Mouse (Mus musculus) left cerebral cortex, postnatal 25 days (tissue): ENCODE data around the gene Tnfaip2. TPM values are rescaled to one million over a fixed set of nuclear protein-coding genes. Genes with fewer than 3 reads are reported as not detected.

ENCODE experiments used
- DNase-seq, 2 experiments: peaks; one replicate each; pipeline ENCODE4 v3.0.0; 2022; ENCODE audit warnings: low spot score in 2 of 2, mixed read lengths in 1 of 2
- intact Hi-C: fragments of 180-260 bp; cut with DNase I; formaldehyde crosslinking; loops from one replicate; pipeline ENCODE4 v1.15.1; 2025
- total RNA-seq, 2 experiments: library from RNA; stranded (reverse); gene quantifications; 2 replicates each; pipeline ENCODE4 v1.2.3; 2021

The Tnfaip2 gene
- total RNA-seq, 2 experiments from 2014 or later, result 0.53 to 0.66 TPM

DNA sequence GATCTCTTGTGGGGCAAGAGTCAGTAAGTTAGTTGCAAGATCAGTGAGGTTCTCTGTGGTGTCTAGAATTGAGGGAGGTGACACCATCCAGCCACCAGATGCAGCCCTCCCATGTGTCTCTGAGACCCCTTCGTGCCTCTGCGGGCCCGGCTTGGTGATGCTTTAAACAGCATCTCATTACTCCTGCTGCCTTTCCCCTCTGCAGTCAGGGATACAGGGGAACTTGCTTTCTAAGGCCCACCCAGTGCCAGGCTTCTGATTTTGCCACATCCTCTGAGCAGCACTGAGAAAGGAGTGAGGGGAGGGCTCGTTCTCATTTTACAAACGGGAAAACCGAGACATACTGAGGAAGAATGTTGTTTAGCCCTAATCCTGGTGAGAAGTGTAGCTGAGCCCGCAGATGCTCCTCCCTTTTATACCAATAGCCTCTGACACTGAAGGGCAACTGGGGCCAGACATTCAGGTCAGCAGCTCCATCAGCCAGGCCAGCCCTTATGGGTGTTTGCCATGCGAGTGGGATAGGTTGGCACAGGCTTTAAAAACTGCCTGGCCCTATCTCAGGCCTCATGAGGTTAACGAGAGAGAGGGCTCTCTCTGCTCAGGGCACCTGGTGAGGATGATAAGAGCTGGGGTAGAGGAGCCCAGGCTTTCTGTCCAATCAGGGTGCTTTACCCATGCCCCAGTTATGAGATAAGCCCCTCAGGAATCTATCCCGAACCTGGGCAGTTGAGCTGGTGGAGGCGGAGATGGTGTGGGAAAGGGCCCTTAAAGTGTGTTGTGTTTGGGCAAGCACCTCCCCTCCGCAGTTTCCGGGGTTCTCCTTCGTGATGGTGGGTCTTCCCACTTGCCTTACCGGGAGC, 972 bp downstream of the Tnfaip2 start:
- intact Hi-C loops, result no loop called here
- no peak for DNase-seq

GRCm38 (mm10) chr12:111443921-111444831, 1.9 kb downstream of the Tnfaip2 start:
- intact Hi-C loops, result no loop called here
- no peak for DNase-seq

- intact Hi-C loops, result no loop called here
- no peak for DNase-seq
Observed at GRCm38 (mm10) chr12:111445161-111445889, 3.1 kb downstream of the Tnfaip2 start.

DNA sequence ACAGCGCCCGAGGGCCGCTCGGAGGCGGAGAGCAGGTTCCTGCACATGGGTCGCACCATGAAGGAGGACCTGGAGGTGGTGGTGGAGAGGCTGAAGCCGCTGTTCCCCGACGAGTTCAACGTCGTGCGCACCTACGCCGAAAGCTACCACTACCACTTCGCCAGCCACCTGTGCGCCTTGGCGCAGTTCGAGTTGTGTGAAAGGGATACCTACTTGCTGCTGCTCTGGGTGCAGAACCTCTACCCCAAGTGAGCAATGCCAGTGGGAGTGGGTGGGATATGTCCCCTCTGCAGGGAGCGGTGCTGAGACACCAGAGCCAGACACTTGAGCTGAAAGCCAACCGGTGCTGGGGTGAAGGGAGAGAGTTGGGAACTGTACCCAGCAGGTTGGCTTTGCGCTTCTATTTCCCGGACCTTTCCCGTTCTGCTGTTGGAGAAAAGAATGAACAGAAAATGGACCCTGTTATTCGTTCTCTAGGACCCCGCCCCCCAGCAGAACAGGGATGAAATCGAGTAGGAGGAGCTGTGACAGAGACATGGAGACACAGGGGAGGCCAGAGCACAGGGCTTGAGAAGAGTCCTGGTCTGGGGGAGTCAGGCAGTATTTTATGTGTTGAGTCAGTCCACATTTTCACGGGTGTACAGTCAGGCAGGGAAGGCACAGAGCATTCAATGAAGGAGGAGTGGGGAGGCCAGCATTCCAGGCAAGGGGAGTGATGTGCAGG, 3.8 kb downstream of the Tnfaip2 start:
- DNase-seq, result no peak
- intact Hi-C loops, result no loop called here

- DNase-seq, result no peak
- intact Hi-C loops, result no loop called here
Observed at GRCm38 (mm10) chr12:111446745-111447144, 4.5 kb downstream of the Tnfaip2 start.

- intact Hi-C loops, result no loop called here
- DNase-seq, result no peak
Observed at GRCm38 (mm10) chr12:111447350-111447749, 5.1 kb downstream of the Tnfaip2 start.

GRCm38 (mm10) chr12:111447898-111448760, 5.9 kb downstream of the Tnfaip2 start:
- intact Hi-C loops, result no loop called here
- DNase-seq, result no peak

DNA sequence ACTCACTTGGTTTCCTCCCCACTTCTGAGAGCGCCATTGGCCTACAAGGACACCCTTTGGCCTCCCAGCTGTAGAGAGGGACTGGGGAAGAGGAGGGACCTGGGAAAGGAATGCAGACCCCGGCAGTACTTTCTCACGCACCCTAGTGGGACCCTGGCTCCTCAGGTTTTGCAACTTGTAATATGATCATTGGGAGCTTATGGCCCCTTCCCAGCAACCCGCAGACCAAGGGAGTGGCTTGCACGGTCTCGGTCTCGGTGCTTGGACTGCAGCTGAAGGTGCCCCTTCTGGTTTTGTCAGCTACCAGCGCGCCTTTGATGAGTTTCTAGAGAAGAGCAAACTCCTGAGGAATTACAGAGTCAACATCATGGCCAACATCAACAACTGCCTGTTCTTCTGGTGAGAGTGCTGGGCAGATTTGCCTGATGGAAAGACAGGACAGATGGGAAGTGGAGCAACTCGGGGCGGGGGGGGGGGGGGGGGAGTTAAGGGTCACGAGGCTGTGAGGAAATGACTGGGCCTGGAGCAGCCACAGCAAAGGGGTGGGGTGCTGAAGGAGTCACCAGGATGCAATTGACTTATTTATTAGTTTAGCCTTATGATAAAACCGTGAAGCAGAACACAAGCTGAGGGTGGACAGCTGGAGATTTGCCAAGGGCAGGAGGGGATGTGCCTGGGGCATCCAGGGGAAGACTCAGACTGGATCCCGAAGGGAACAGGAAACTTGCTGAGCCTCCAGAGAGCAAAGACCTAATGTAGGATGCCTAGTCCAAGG, 6.8 kb downstream of the Tnfaip2 start:
- intact Hi-C loops, result no loop called here
- no peak for DNase-seq

GRCm38 (mm10) chr12:111450359-111450758, 8.1 kb downstream of the Tnfaip2 start:
- intact Hi-C loops, result no loop called here
- DNase-seq, result no peak

GRCm38 (mm10) chr12:111451561-111451960, 9.3 kb downstream of the Tnfaip2 start:
- no peak for DNase-seq
- intact Hi-C loops, result no loop called here

GRCm38 (mm10) chr12:111454021-111454420, 11.8 kb downstream of the Tnfaip2 start:
- DNase-seq, result no peak
- intact Hi-C loops, result no loop called here

DNA sequence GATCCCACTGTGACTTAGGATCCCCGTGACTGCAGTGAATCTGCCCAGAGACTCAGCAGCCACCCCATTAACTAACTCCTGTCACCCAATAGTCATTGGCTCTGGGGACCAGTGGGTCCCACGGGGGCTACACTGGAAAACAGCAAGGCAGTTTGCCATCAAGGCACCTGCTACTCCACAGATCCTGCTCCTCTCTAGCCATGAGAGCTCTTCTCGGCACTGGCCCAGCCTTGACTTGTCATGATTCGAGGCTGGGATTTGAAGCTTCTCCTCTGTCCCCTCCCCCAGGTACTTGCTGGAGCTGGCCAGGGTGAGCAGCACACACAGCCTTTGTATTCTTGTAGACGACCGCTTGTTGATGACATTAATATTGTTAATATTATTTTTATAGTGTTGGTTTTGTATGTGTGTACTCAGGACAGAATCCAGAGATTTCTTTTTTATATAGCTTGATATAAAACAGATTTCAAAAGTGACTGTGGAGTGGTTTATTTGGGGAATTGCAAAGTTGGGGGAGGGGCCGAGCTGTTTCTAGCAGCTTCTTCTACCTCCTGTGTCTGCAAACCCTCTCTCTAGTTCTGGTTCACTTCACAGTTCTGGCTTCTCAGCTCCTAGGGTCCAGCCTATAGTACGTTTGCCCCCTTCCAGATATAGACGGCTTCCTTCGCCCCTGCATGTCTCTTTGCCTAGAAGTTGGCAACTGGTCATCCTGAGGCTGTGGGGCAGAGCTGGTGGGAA, 12.4 kb downstream of the Tnfaip2 start:
- intact Hi-C loops, result no loop called here
- DNase-seq, result no peak

GRCm38 (mm10) chr12:111455311-111455846, 13.1 kb downstream of the Tnfaip2 start:
- DNase-seq, result no peak
- intact Hi-C loops, result no loop called here

GRCm38 (mm10) chr12:111455860-111456259, 13.6 kb downstream of the Tnfaip2 start:
- intact Hi-C loops, result no loop called here
- DNase-seq, result no peak

DNA sequence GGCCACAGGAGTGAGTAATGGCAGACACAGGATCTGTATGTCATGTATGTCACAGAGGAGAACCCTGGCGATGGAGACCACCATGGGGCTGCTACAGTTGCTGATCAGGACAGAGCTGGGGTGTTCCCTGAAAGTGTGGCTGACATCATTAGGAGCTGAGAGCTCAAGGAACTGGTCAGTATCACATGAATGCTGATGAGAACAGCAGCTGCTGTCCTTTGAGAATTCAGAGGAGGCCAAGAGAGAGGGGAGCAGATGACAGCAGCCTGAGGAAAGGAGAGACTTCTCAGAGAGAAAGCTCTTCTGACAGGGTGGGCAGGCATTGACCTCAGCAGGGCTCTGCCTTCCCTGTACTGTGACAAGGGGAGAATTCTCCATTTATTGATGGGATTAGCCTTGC, 15.5 kb downstream of the Tnfaip2 start:
- intact Hi-C loops, result no loop called here
- no peak for DNase-seq

GRCm38 (mm10) chr12:111463570-111463969, 21.3 kb downstream of the Tnfaip2 start:
- no peak for DNase-seq
- intact Hi-C loops, result no loop called here

DNA sequence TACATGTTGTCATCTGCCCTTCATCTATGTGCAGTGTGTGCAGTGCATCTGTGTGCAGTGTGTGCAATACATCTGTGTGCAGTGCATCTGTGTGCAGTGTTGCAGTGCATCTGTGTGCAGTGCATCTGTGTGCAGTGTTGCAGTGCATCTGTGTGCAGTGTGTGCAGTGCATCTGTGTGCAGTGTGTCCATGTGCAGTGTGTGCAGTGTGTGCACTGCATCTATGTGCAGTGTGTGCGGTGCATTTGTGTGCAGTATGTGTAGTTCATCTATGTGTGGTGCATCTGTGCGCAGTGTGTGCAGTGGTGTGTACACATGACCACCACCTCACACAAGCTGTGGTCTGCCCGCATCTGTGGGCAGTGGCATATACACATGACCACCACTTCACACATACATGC, 24.1 kb downstream of the Tnfaip2 start:
- DNase-seq, result no peak
- intact Hi-C loops, result no loop called here
